12 mouse cellular contexts compared by ENCODE assay signal in genomic region chr12:36207800-36208148, GRCm38 (mm10). TPM values are rescaled to one million over a fixed set of nuclear protein-coding genes. Genes with fewer than 3 reads are reported as not detected.
DNase-seq lines count a peak whose midpoint lies in the region; ATAC-seq and TF ChIP-seq lines count a peak whose summit lies in the region.
"Had no signal": no experiment of that assay in that cellular context is flagged by ENCODE, and none has a peak within 500 bp of the region (broad histone marks: within the 10 kb centered on the region; RNA-seq: fewer than 3 reads in every experiment).

No protein-coding gene starts in this region.

- H3K4me2 ChIP-seq in heart, embryonic 11.5 days = peak overlapping the region; percentile 28; the same call in 1 of the 2 replicates
- H3K4me2 ChIP-seq in lung, embryonic 16.5 days (ENCODE audit: low read depth, low read length) = peak overlapping the region; percentile 47
- H3K4me2 ChIP-seq: liver, embryonic 13.5 days had no signal

- H3K79me2 ChIP-seq in heart, adult 2 months (replicated peaks; ENCODE audit: control insufficient read depth, insufficient read depth, low read length) = no peaks in the 10 kb centered on the region

- TF ChIP-seq EP300 in heart, adult 2 months (IDR thresholded peaks at IDR 0.05; ENCODE audit: insufficient read depth, low read depth, low read length) = no peak

- H3K36me3 ChIP-seq in heart, embryonic 11.5 days (ENCODE audit: control insufficient read depth, insufficient read depth, low read length) = no peaks in the 10 kb centered on the region
- H3K36me3 ChIP-seq in heart, adult 2 months (ENCODE audit: control insufficient read depth, insufficient read depth, low read length) = no peaks in the 10 kb centered on the region
- no peaks in the 10 kb centered on the region for H3K36me3 ChIP-seq in lung, embryonic 16.5 days (ENCODE audit: control insufficient read depth, insufficient read depth, low read length)
- no peaks in the 10 kb centered on the region for H3K36me3 ChIP-seq in midbrain, embryonic 10.5 days
- no peaks in the 10 kb centered on the region for H3K36me3 ChIP-seq in kidney, adult 2 months (ENCODE audit: control insufficient read depth, insufficient read depth, low read length)
- H3K36me3 ChIP-seq: liver, embryonic 13.5 days had no signal

- WGBS in heart, embryonic 11.5 days (ENCODE audit: insufficient replicate concordance) = 76% methylated on average over 7 of the region's 7 CpGs
- 67% methylated on average over 7 of the region's 7 CpGs for WGBS in heart, adult 2 months
- 73% methylated on average over 7 of the region's 7 CpGs for WGBS in lung, embryonic 16.5 days
- WGBS in midbrain, embryonic 10.5 days = 84% methylated on average over 7 of the region's 7 CpGs
- 66% methylated on average over 7 of the region's 7 CpGs for WGBS in kidney, adult 2 months

- no peaks in the 10 kb centered on the region for H3K9me3 ChIP-seq in heart, embryonic 11.5 days (replicated peaks; ENCODE audit: control insufficient read depth, low read length)
- H3K9me3 ChIP-seq in lung, embryonic 16.5 days (ENCODE audit: control insufficient read depth, low read length) = no peaks in the 10 kb centered on the region
- H3K9me3 ChIP-seq in midbrain, embryonic 10.5 days (replicated peaks) = no peaks in the 10 kb centered on the region
- H3K9me3 ChIP-seq: liver, embryonic 13.5 days had no signal

- H3K27ac ChIP-seq in heart, embryonic 11.5 days (ENCODE audit: low read depth, low read length) = no peak overlapping the region
- H3K27ac ChIP-seq in heart, adult 2 months = no peak overlapping the region; the same call in 1 of the 2 replicates
- no peak overlapping the region for H3K27ac ChIP-seq in lung, embryonic 16.5 days (ENCODE audit: low read length)
- 0 out of 2 replicates have a peak overlapping the region, but pooled peaks have one; percentile 28 for H3K27ac ChIP-seq in midbrain, embryonic 10.5 days (replicated peaks)
- H3K27ac ChIP-seq in kidney, adult 2 months (ENCODE audit: insufficient read depth, low read depth, low read length) = no peak overlapping the region
- H3K27ac ChIP-seq: liver, embryonic 13.5 days had no signal

- no peak overlapping the region for H3K4me3 ChIP-seq in heart, embryonic 11.5 days (ENCODE audit: low read depth, low read length)
- H3K4me3 ChIP-seq in heart, adult 2 months = no peak overlapping the region
- peak overlapping the region; percentile 24; the same call in 1 of the 2 replicates for H3K4me3 ChIP-seq in lung, embryonic 16.5 days (ENCODE audit: low read length)
- no peak overlapping the region for H3K4me3 ChIP-seq in midbrain, embryonic 10.5 days
- H3K4me3 ChIP-seq in kidney, adult 2 months (ENCODE audit: insufficient read depth, low read depth, low read length) = no peak overlapping the region
- H3K4me3 ChIP-seq: liver, embryonic 13.5 days had no signal

- DNase-seq in heart, adult 2 months = no peak
- DNase-seq in lung, postnatal 4 days = no peak
- DNase-seq in midbrain, embryonic 10.5 days (ENCODE audit: low spot score) = no peak
- no peak for DNase-seq in embryo, embryonic 10 days (ENCODE audit: low spot score)
- DNase-seq in kidney, adult 2 months = no peak
- DNase-seq in layer of hippocampus, postnatal 14 days (ENCODE audit: low spot score in 2 of 2) = no peak
- DNase-seq: liver, embryonic 13.5 days had no signal

- H3K4me1 ChIP-seq in heart, embryonic 11.5 days (ENCODE audit: control insufficient read depth, insufficient read depth, low read length) = no peaks in the 10 kb centered on the region
- H3K4me1 ChIP-seq in heart, adult 2 months (ENCODE audit: control insufficient read depth, insufficient read depth, low read length) = peaks cover 3% of the 10 kb centered on the region; the same call in 1 of the 2 replicates
- peaks cover 7% of the 10 kb centered on the region; the same call in 1 of the 2 replicates for H3K4me1 ChIP-seq in lung, embryonic 16.5 days (replicated peaks; ENCODE audit: control insufficient read depth, insufficient read depth, low read length)
- peaks cover 20% of the 10 kb centered on the region for H3K4me1 ChIP-seq in midbrain, embryonic 10.5 days
- no peaks in the 10 kb centered on the region for H3K4me1 ChIP-seq in kidney, adult 2 months (ENCODE audit: control insufficient read depth, insufficient read depth, low read length)
- H3K4me1 ChIP-seq: liver, embryonic 13.5 days had no signal

- intact Hi-C loops in heart, adult 2 months (cut with DNase I) = no loop called here

- H3K9ac ChIP-seq in heart, embryonic 11.5 days (ENCODE audit: low read depth, low read length) = no peak overlapping the region
- H3K9ac ChIP-seq in heart, adult 2 months (ENCODE audit: low read depth, low read length) = no peak overlapping the region
- H3K9ac ChIP-seq in lung, embryonic 16.5 days (ENCODE audit: low read length) = no peak overlapping the region
- H3K9ac ChIP-seq: liver, embryonic 13.5 days had no signal

- TF ChIP-seq CTCF in heart, adult 2 months (IDR thresholded peaks at IDR 0.05) = no peak
- TF ChIP-seq CTCF in kidney, adult 2 months (conservative IDR thresholded peaks at IDR 0.05; ENCODE audit: insufficient read depth, insufficient read length, low read depth, low read length) = no peak

- TF ChIP-seq POLR2A in heart, adult 2 months (IDR thresholded peaks at IDR 0.05; ENCODE audit: insufficient read depth, low read depth, low read length) = no peak
- TF ChIP-seq POLR2A in kidney, adult 2 months (IDR thresholded peaks at IDR 0.05; ENCODE audit: low read depth, low read length) = no peak

- no peak for ATAC-seq in heart, embryonic 11.5 days (replicated peaks; ENCODE audit: insufficient number of reproducible peaks, low FRiP score, low TSS enrichment)
- ATAC-seq in lung, embryonic 16.5 days (ENCODE audit: low read depth) = no peak

- H3K27me3 ChIP-seq in heart, embryonic 11.5 days (ENCODE audit: control insufficient read depth, insufficient read depth, low read length) = no peaks in the 10 kb centered on the region
- no peaks in the 10 kb centered on the region for H3K27me3 ChIP-seq in heart, adult 2 months (ENCODE audit: control insufficient read depth, insufficient read depth, low read length)
- H3K27me3 ChIP-seq in lung, embryonic 16.5 days (ENCODE audit: control insufficient read depth, insufficient read depth, low read depth, low read length) = no peaks in the 10 kb centered on the region
- H3K27me3 ChIP-seq in midbrain, embryonic 10.5 days (ENCODE audit: low read depth, poor library complexity, severe bottlenecking) = no peaks in the 10 kb centered on the region
- no peaks in the 10 kb centered on the region for H3K27me3 ChIP-seq in kidney, adult 2 months (replicated peaks; ENCODE audit: control insufficient read depth, insufficient read depth, low read length)
- H3K27me3 ChIP-seq: liver, embryonic 13.5 days had no signal

RNA-seq across cellular contexts. Expression of gene Lrrc72, which starts 45.4 kb away (rescaled TPM):
- polyA plus RNA-seq in heart, embryonic 11.5 days (2014; fragmentation: Nextera tagmentation; extraction: Ambion mirVana) = not detected in 2 replicates
- total RNA-seq in heart, adult 2 months (2021) = not detected
- not detected in 2 replicates for polyA plus RNA-seq in heart, adult 2 months (2012; rRNA removed)
- not detected in 2 replicates for polyA plus RNA-seq in lung, embryonic 16.5 days (2015; fragmentation: Nextera tagmentation; extraction: Ambion mirVana)
- polyA plus RNA-seq in midbrain, embryonic 10.5 days (2016; fragmentation: Nextera tagmentation; extraction: Ambion mirVana) = not detected in 2 replicates
- not detected in 2 replicates for polyA plus RNA-seq in kidney, adult 2 months (2012; rRNA removed)
- total RNA-seq in layer of hippocampus, postnatal 14 days (2021) = not detected
- total RNA-seq: gastrocnemius, postnatal 10 days had no signal
- polyA plus RNA-seq: C2C12; embryonic facial prominence, embryonic 11.5 days; liver, embryonic 13.5 days had no signal

RNA-seq across cellular contexts. Expression of gene Bzw2, which starts 49.9 kb away (rescaled TPM):
- 223 and 238 TPM in 2 replicates for polyA plus RNA-seq in heart, embryonic 11.5 days (2014; fragmentation: Nextera tagmentation; extraction: Ambion mirVana)
- 100 to 1,000 TPM; 175 to 199 TPM for total RNA-seq in heart, adult 2 months (2021)
- polyA plus RNA-seq in heart, adult 2 months (2012; rRNA removed) = 67.3 and 128 TPM in 2 replicates
- 132 and 157 TPM in 2 replicates for polyA plus RNA-seq in lung, embryonic 16.5 days (2015; fragmentation: Nextera tagmentation; extraction: Ambion mirVana)
- 244 and 258 TPM in 2 replicates for polyA plus RNA-seq in midbrain, embryonic 10.5 days (2016; fragmentation: Nextera tagmentation; extraction: Ambion mirVana)
- polyA plus RNA-seq in kidney, adult 2 months (2012; rRNA removed) = 9.6 and 10.1 TPM in 2 replicates
- total RNA-seq in layer of hippocampus, postnatal 14 days (2021) = 10 to 100 TPM; 89.3 to 95.3 TPM

RNA-seq across cellular contexts. Expression of gene Ankmy2, which starts 50.9 kb away (rescaled TPM):
- 28.6 and 34.0 TPM in 2 replicates for polyA plus RNA-seq in heart, embryonic 11.5 days (2014; fragmentation: Nextera tagmentation; extraction: Ambion mirVana)
- total RNA-seq in heart, adult 2 months (2021) = 10 to 100 TPM; 13.3 to 15.5 TPM
- polyA plus RNA-seq in heart, adult 2 months (2012; rRNA removed) = 7.0 and 12.4 TPM in 2 replicates
- polyA plus RNA-seq in lung, embryonic 16.5 days (2015; fragmentation: Nextera tagmentation; extraction: Ambion mirVana) = 36.9 and 39.2 TPM in 2 replicates
- polyA plus RNA-seq in midbrain, embryonic 10.5 days (2016; fragmentation: Nextera tagmentation; extraction: Ambion mirVana) = 21.1 and 22.0 TPM in 2 replicates
- polyA plus RNA-seq in kidney, adult 2 months (2012; rRNA removed) = 13.5 and 16.9 TPM in 2 replicates
- total RNA-seq in layer of hippocampus, postnatal 14 days (2021) = 10 to 100 TPM; 50.4 to 51.8 TPM
